Comparison of ENCODE assay signal across 20 mouse cellular contexts in genomic region chr3:97512296-97512695, GRCm38 (mm10).
A peak's percentile ranks its signal among the peaks of the same experiment; 100 is the strongest.
DNase-seq lines count a peak whose midpoint lies in the region; ATAC-seq lines count a peak whose summit lies in the region.
"Had no signal": no experiment of that assay in that cellular context is flagged by ENCODE, and none has a peak within 500 bp of the region (broad histone marks: within the 10 kb centered on the region; RNA-seq: fewer than 3 reads in every experiment).

No protein-coding gene starts in this region.

- DNase-seq in testis, postnatal 10 days (ENCODE audit: low spot score) = peak; percentile 23
- DNase-seq in testis, postnatal 14 days (ENCODE audit: low spot score) = no peak
- peak; percentile 89 for DNase-seq in MEL-GATA-1-ER (ENCODE audit: extremely low read depth, low read depth)
- DNase-seq in kidney, adult 11 months = no peak
- no peak for DNase-seq in adrenal gland, adult 8-10 months
- DNase-seq: adrenal gland, adult 2 months; adrenal gland, postnatal 14 days; adrenal gland, postnatal 36 days; cerebellum, adult 11-12 months; cerebellum, adult 2 months; cerebellum, adult 9-10 months; cerebellum, postnatal 10 days; cerebellum, postnatal 25 days; forebrain, postnatal 0 days had no signal

- ATAC-seq in megakaryocyte progenitor cell, adult 5-6 weeks (replicated peaks; ENCODE audit: poor library complexity) = peak; percentile 52; the same call in 1 of the 2 replicates
- ATAC-seq in CD4-positive, CD25-positive, alpha-beta regulatory T cell, adult 4 months = no peak
- ATAC-seq: activated CD4-positive, CD25-positive, alpha-beta regulatory T cell, adult 4 months; forebrain, embryonic 13.5 days; forebrain, embryonic 15.5 days; forebrain, postnatal 0 days; Patski had no signal

Comparison
In these comparisons a context has a peak if more than half of its experiments do, and no peak if none do; other contexts are left out.
1. DNase-seq: peak in testis, postnatal 10 days (single experiment) and MEL-GATA-1-ER (single experiment); none in testis, postnatal 14 days (single experiment), kidney, adult 11 months (single experiment) and adrenal gland, adult 8-10 months (single experiment).